Mouse (Mus musculus): Measurements from ENCODE around the gene Fbxo42. TPM values are rescaled to one million over a fixed set of nuclear protein-coding genes. Genes with fewer than 3 reads are reported as not detected.
A peak's percentile ranks its signal among the peaks of the same experiment; 100 is the strongest.
"Not testable (repeated sequence)": the region's sequence is repeated elsewhere in the genome, so short reads cannot be mapped to it uniquely, and the experiment has no call there.

The Fbxo42 gene
- polyA plus RNA-seq, 1 experiment from 2014 or later = 29.3 TPM

DNA sequence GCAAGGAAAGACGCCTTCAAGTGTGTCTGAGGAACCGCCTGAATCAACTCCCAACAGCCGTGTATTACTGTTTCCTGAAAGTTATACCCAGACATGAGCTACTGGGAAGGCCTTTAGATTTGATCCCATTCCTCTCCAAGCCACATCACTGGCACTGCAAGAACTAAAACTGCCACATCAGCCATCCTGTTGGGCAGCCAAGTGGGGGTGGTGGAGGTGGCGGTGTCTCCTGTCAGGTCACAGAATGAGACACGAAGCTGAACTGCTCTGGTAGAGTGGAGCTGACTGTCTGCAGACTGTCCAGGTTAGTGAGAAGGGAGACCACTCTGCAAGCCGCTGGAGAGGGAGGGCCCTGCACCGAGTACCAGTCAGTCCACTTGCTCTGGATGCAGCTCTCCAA lies 25.1 kb upstream of the Fbxo42 start:
- WGBS = 86% methylated on average over 7 of the region's 7 CpGs
- Histone ChIP-seq H3K27me3 (replicated peaks) (no peaks in the 10 kb centered on the region), H3K4me1 (peaks cover 15% of the 10 kb centered on the region; the same call in 1 of the 2 replicates), H3K27ac (no peak overlapping the region), H3K4me3 (no peak overlapping the region), H3K4me2 (replicated peaks) (no peak overlapping the region), H3K36me3 (peaks cover 10% of the 10 kb centered on the region), H3K9me3 (no peaks in the 10 kb centered on the region), H3K9ac (no peak overlapping the region)
- no peak for ATAC-seq (ENCODE audit: low FRiP score, low read depth)

DNA sequence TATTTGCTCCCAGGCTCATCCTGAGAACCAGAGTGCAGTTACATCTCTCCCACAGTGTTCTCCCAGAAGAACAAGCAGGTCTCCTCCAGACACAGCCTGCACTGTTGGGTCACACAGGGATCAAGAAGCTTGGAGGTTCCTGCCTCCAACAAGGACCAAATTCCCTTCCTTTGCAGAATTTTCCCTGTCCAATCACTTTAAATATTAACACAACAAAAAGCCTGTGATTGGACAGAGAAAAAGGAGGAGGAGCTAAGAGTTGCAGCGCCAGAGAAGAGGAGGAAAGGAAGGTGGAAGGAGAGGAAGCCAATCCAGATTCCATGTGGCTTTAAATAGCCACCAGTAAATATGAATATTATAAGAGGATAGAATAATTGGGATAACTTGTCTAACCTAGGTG lies 24.6 kb upstream of the Fbxo42 start:
- H3K36me3 ChIP-seq = peaks cover 8% of the 10 kb centered on the region; the same call in 1 of the 2 replicates
- 33% methylated on average over 1 of the region's 1 CpGs for WGBS

DNA sequence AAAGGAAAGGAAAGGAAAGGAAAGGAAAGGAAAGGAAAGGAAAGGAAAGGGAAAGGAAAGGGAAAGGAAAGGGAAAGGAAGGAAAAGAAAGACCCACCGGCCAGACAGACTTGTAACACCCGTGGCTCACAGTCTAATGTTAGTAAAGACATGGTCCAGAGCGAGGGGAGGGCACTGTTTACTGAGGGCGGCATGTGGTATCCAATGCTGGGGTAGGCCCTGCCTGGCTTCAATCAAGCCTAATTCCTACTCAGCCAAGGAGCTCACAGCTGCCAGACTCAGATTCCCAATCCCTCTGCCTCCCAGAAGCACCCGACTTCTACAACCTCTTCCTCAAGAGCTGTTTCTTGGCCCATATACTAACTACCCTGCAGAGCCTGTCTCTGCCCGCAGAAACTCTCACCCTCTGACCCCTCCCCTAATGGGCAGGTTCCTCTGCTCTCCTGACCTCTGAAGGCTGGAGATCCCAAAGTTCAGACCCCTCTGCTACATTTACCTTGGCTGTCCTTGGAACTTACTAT lies 18.5 kb upstream of the Fbxo42 start:
- WGBS = 79% methylated on average over 6 of the region's 6 CpGs

More for the DNA sequence above, 24.6 kb upstream of the Fbxo42 start:
- Histone ChIP-seq H3K9me3 (no peaks in the 10 kb centered on the region), H3K9ac (no peak overlapping the region), H3K4me3 (no peak overlapping the region), H3K27me3 (replicated peaks) (no peaks in the 10 kb centered on the region), H3K4me1 (peaks cover 15% of the 10 kb centered on the region; the same call in 1 of the 2 replicates), H3K27ac (no peak overlapping the region), H3K4me2 (replicated peaks) (no peak overlapping the region)
- no peak for ATAC-seq (ENCODE audit: low FRiP score, low read depth)

DNA sequence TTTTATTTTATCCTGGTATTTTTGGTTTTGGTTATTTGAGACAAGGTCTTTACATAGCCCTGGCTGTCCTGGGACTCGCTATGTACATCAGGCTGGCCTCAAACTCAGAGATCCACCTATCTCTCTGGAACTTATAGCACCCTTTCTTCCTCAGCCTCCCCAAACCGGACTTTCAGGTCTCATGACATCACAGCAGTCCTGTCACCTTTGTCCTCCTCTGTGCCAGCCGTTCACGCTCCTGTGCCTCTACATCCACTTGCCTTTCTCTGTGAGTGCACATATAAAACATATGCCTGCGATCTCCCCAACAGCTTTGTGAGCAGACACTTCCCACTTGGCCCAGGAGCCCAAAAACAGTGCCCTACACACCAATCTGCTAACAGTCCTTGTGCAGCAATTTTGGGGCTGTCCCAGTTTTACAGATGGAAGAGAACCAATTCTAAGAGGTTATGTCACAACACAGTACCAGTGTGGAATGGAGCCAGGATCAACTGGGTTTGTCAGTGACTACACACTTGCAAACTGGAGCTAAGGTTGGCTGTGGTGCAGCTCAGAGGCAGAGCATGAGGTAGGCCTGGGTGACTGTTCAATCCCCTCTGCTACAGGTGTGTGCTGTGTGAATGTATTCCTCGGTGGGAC lies 16.9 kb upstream of the Fbxo42 start:
- ATAC-seq (ENCODE audit: low FRiP score, low read depth) = no peak
- H3K27ac ChIP-seq = no peak overlapping the region
- no peaks in the 10 kb centered on the region for H3K9me3 ChIP-seq
- H3K9ac ChIP-seq = no peak overlapping the region
- peaks cover 44% of the 10 kb centered on the region for H3K4me1 ChIP-seq
- H3K27me3 ChIP-seq (replicated peaks) = no peaks in the 10 kb centered on the region
- H3K36me3 ChIP-seq = 0 out of 2 replicates have a peak, but pooled peaks cover 3% of the 10 kb centered on the region
- WGBS = 82% methylated on average over 6 of the region's 6 CpGs
- H3K4me2 ChIP-seq (replicated peaks) = no peak overlapping the region
- no peak overlapping the region for H3K4me3 ChIP-seq

More for the DNA sequence above, 18.5 kb upstream of the Fbxo42 start:
- Histone ChIP-seq H3K36me3 (no peaks in the 10 kb centered on the region), H3K4me3 (no peak overlapping the region), H3K27me3 (replicated peaks) (no peaks in the 10 kb centered on the region), H3K9ac (no peak overlapping the region), H3K4me2 (replicated peaks) (no peak overlapping the region), H3K9me3 (no peaks in the 10 kb centered on the region), H3K4me1 (peaks cover 36% of the 10 kb centered on the region), H3K27ac (no peak overlapping the region)
- ATAC-seq (ENCODE audit: low FRiP score, low read depth) = no peak

DNA sequence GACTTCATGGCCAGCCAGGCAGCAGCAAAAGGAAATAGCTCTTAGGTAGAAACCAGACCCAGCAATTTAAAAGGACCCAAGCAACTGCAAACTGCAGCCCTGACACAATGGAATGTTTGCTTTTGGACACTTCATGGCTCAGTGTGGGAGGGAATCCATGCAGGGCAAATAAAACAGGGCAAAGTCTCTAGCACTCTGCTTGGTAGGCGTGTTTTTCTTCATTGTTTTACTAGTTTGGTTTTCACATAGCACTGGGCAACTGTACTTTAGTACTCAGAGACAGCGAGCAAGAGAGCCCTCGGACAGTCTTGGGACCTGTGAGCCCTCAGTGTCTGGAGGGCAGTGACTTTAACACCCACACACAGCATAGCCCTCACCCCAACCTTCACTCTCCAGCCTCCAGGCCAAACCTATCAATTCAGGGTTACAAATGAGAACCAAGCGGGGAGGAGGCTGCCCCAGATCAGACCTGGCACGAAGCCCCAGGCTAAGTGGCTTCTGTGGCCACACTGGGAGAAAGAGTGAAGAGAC lies 16.1 kb upstream of the Fbxo42 start:
- no peak overlapping the region for H3K9ac ChIP-seq
- ATAC-seq (ENCODE audit: low FRiP score, low read depth) = no peak
- H3K4me1 ChIP-seq = peaks cover 51% of the 10 kb centered on the region
- WGBS = 39% methylated on average over 5 of the region's 5 CpGs
- no peak overlapping the region for H3K4me3 ChIP-seq
- H3K9me3 ChIP-seq = no peaks in the 10 kb centered on the region
- H3K27ac ChIP-seq = no peak overlapping the region
- no peak overlapping the region for H3K4me2 ChIP-seq (replicated peaks)
- H3K27me3 ChIP-seq (replicated peaks) = no peaks in the 10 kb centered on the region
- 0 out of 2 replicates have a peak, but pooled peaks cover 3% of the 10 kb centered on the region for H3K36me3 ChIP-seq

DNA sequence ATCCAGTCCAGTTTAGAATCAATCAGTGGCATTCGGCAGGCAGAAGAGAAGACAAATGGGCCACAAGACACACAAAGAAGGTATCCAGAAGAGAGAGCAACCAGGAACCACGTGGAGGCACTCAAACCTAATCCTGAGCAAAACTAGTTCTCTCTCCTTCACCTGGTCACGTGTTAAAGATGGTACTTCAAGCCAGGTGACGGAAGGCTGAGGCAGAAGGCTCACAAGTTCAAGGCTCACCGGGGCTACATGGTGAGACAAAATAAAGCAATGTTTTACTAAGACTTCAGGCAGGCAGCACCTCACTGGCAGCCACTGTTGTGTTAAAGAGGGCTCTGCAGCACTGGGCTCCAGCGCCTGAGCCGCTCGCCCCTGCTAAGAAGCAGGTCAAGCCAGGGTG lies 15.5 kb upstream of the Fbxo42 start:
- no peak overlapping the region for H3K4me2 ChIP-seq (replicated peaks)
- H3K4me3 ChIP-seq = no peak overlapping the region
- no peak overlapping the region for H3K9ac ChIP-seq
- no peaks in the 10 kb centered on the region for H3K9me3 ChIP-seq
- 0 out of 2 replicates have a peak, but pooled peaks cover 3% of the 10 kb centered on the region for H3K36me3 ChIP-seq
- H3K4me1 ChIP-seq = peaks cover 55% of the 10 kb centered on the region
- no peak for ATAC-seq (ENCODE audit: low FRiP score, low read depth)
- no peaks in the 10 kb centered on the region for H3K27me3 ChIP-seq (replicated peaks)
- no peak overlapping the region for H3K27ac ChIP-seq
- WGBS = 49% methylated on average over 8 of the region's 8 CpGs

DNA sequence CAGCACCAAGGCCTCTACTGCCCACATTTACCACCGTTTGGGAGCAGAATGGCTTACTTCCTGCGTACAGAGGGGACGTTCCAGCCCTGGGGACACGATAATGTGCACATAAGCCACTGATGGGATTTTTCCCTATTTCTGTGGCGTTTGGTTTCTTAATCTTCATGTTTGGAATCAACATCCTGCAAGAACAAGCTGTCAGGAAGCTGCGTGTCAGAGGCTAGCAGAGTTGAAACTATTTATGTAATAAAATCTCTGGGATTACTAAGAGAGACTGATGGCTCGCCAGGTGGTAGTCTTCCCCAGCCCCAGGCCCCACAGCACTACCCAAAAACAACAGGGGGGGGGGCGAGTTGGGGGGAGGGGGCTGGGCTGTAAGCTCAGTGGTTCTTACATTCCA lies 14.5 kb upstream of the Fbxo42 start:
- H3K4me3 ChIP-seq = no peak overlapping the region
- H3K9ac ChIP-seq = no peak overlapping the region
- WGBS = 70% methylated on average over 8 of the region's 8 CpGs
- no peak overlapping the region for H3K27ac ChIP-seq
- no peak overlapping the region for H3K4me2 ChIP-seq (replicated peaks)
- no peak for ATAC-seq (ENCODE audit: low FRiP score, low read depth)
- H3K4me1 ChIP-seq = peaks cover 61% of the 10 kb centered on the region
- no peaks in the 10 kb centered on the region for H3K9me3 ChIP-seq
- H3K27me3 ChIP-seq (replicated peaks) = no peaks in the 10 kb centered on the region
- 0 out of 2 replicates have a peak, but pooled peaks cover 3% of the 10 kb centered on the region for H3K36me3 ChIP-seq

DNA sequence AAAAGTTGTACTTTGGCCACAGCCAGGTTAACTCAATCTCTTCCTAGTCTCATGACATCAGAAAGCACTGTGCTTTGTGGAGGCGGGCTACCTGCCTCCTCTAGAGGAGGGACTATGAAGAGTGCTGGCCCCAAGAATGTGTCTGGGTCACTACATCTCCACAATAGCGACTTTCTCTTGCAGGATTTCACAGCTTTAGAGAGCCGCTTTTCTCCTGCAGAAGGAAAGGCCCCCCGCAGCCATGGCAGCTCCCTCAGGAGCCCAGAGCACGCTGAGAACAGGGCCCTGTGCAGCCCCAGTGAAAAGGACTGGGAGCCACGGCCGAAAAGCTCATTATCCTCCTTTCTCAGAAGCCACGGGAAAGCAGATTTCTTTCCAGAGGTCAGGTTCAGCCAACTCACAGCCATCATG lies 13.7 kb upstream of the Fbxo42 start:
- H3K36me3 ChIP-seq = 0 out of 2 replicates have a peak, but pooled peaks cover 3% of the 10 kb centered on the region
- no peak for ATAC-seq (ENCODE audit: low FRiP score, low read depth)
- 15% methylated on average over 8 of the region's 8 CpGs for WGBS
- H3K27me3 ChIP-seq (replicated peaks) = no peaks in the 10 kb centered on the region
- H3K9ac ChIP-seq = no peak overlapping the region
- H3K4me2 ChIP-seq (replicated peaks) = 0 out of 2 replicates have a peak overlapping the region, but pooled peaks have one; percentile 7
- H3K9me3 ChIP-seq = no peaks in the 10 kb centered on the region
- no peak overlapping the region for H3K4me3 ChIP-seq
- H3K27ac ChIP-seq = no peak overlapping the region
- peaks cover 66% of the 10 kb centered on the region for H3K4me1 ChIP-seq

DNA sequence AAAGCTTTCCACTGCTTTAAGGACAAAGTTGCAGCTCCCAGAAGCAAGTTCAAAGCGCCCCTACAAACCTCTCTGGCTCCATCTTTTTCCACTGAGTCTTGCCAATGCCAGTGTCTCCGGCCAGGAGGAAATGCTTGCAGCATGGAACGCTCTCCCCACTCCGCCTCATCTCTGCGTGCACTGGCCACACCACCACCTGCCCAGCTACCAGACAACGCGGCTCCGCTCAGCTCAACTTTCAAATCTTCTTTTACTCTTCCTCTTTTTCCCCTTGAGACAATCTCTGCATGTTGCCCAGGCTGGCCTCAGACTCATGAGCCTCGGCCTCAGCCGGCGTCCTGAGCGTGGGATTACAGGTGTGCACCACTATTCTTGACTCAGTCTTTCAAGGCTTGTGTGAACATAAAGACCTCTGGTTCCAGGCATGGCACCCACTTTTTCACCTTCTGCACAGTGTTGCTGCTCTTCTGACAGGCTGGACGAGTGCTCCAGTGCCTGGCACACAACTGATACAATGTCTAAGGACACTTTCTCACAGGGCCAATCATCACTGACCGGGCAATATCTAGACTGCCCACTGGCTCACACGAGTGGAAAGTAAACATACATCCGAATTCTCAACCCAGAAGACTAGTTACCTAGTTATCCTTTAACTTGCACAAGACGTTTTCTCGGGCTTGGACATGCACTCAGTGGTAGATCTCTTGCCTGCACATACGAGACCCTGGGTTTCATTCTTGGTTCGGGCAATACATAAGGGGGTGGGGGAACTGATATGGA lies 12.8 kb upstream of the Fbxo42 start:
- peak overlapping the region; percentile 7; the same call in 1 of the 2 replicates for H3K4me2 ChIP-seq (replicated peaks)
- 81% methylated on average over 20 of the region's 20 CpGs for WGBS
- peaks cover 66% of the 10 kb centered on the region for H3K4me1 ChIP-seq

DNA sequence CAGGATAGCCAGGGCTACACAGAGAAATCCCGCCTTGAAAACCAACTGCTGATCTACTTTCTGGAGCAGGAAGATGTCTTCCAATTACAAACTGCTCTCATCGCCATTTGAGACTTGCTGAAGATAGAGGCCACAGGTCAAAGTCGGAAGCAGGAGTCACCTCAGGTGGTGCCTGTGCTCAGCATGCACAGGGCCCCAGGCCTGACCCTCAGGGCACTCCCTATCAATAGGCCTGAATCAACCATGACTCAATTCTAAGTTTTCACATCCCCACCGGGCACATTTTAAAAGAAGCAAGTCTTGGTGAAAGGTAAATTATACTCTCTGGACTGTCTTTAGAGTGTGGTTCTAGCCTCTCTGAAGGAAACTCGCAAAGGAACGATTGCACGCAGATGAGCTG lies 11.6 kb upstream of the Fbxo42 start:
- H3K9ac ChIP-seq = no peak overlapping the region

More for the DNA sequence above, 12.8 kb upstream of the Fbxo42 start:
- H3K9me3 ChIP-seq = no peaks in the 10 kb centered on the region
- 0 out of 2 replicates have a peak overlapping the region, but pooled peaks have one; percentile 22 for H3K9ac ChIP-seq
- no peak overlapping the region for H3K27ac ChIP-seq
- ATAC-seq (ENCODE audit: low FRiP score, low read depth) = no peak
- H3K36me3 ChIP-seq = 0 out of 2 replicates have a peak, but pooled peaks cover 3% of the 10 kb centered on the region
- no peak overlapping the region for H3K4me3 ChIP-seq
- no peaks in the 10 kb centered on the region for H3K27me3 ChIP-seq (replicated peaks)

DNA sequence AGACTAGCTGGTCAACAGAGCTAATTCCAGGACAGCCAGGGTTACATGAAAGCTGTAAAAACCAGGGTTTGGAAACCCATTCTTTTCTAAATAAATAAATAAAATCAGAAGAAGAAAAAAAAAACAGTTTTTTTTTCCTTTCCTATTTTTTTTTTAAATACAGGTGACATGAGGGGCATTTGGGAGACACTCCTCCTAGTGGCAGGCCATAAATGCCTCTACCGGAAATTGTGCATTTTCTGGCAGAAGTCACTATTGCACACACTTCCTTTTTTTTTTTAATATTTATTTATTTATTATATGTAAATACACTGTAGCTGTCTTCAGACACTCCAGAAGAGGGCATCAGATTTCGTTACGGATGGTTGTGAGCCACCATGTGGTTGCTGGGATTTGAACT lies 10.0 kb upstream of the Fbxo42 start:
- H3K4me1 ChIP-seq = peaks cover 45% of the 10 kb centered on the region
- H3K4me2 ChIP-seq (replicated peaks); H3K9ac ChIP-seq: not testable (repeated sequence)

More for the DNA sequence above, 11.6 kb upstream of the Fbxo42 start:
- no peaks in the 10 kb centered on the region for H3K9me3 ChIP-seq
- H3K4me1 ChIP-seq = peaks cover 61% of the 10 kb centered on the region
- 0 out of 2 replicates have a peak, but pooled peaks cover 3% of the 10 kb centered on the region for H3K36me3 ChIP-seq
- no peaks in the 10 kb centered on the region for H3K27me3 ChIP-seq (replicated peaks)
- ATAC-seq (ENCODE audit: low FRiP score, low read depth) = no peak
- H3K27ac ChIP-seq = no peak overlapping the region
- H3K4me2 ChIP-seq (replicated peaks) = 0 out of 2 replicates have a peak overlapping the region, but pooled peaks have one; percentile 25
- H3K4me3 ChIP-seq = no peak overlapping the region
- 67% methylated on average over 7 of the region's 7 CpGs for WGBS

More for the DNA sequence above, 10.0 kb upstream of the Fbxo42 start:
- not testable (repeated sequence) for H3K27me3 ChIP-seq (replicated peaks); H3K27ac ChIP-seq; H3K36me3 ChIP-seq; ATAC-seq (ENCODE audit: low FRiP score, low read depth); H3K9me3 ChIP-seq; H3K4me3 ChIP-seq
- 77% methylated on average over 3 of the region's 3 CpGs for WGBS
